Mouse (Mus musculus) spleen, postnatal 14 days (tissue): ENCODE data around the gene Wipf2.
"Not testable (repeated sequence)": the region's sequence is repeated elsewhere in the genome, so short reads cannot be mapped to it uniquely, and the experiment has no call there.

ENCODE experiments used
- DNase-seq, 2 experiments: peaks; one replicate each; pipeline ENCODE4 v3.0.0; 2021 to 2022; ENCODE audit warnings: low spot score in 2 of 2

Gene Wipf2

GRCm38 (mm10) chr11:98930773-98931512, 67.5 kb downstream of the Wipf2 start:
- DNase-seq = no peak

- no peak for DNase-seq
Measured at GRCm38 (mm10) chr11:98931513-98932292, 68.3 kb downstream of the Wipf2 start.

- no peak for DNase-seq
Measured at GRCm38 (mm10) chr11:98932293-98933091, 69.1 kb downstream of the Wipf2 start.

DNA sequence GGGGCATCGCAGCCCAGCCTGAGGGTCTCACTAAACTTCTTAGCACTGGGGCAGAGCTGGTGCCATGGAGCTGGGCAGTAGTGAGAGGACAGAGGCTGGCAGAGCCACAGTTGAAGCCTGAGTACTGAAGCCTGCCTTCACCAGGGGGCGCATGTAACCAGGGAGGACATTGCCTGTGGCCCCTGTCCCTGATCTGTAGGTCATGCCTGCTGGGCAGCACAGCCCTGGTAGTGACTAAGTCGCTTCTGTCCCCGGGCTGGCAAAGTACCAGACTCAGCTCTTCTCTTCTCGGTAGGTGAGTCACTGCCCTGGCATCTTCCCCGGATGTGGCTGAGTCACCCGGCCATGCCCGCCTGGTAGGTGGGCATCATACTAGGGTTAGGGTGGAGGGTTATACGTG, 69.7 kb downstream of the Wipf2 start:
- peak in 1 of 2 experiments; percentile 62 for DNase-seq

DNA sequence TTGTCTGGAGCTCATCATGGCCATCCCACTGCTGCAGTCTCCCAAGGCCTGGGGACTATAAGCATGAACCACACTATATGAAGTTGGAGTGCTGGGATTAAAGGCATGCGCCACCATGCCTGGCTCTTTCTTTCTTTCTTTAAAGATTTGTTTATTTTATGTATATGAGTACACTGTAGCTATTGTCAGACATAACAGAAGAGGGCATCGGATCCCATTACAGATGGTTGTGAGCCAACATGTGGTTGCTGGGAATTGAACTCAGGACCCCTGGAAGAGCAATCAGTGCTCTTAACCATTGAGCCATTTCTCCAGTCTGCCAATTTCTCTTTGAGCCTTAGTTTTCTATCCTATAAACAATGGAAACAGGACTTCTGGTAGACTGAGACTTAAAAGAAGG, 70.4 kb downstream of the Wipf2 start:
- DNase-seq = not testable (repeated sequence)

GRCm38 (mm10) chr11:98934367-98934766, 70.9 kb downstream of the Wipf2 start:
- no peak for DNase-seq

GRCm38 (mm10) chr11:98935123-98935522, 71.7 kb downstream of the Wipf2 start:
- DNase-seq = no peak

DNA sequence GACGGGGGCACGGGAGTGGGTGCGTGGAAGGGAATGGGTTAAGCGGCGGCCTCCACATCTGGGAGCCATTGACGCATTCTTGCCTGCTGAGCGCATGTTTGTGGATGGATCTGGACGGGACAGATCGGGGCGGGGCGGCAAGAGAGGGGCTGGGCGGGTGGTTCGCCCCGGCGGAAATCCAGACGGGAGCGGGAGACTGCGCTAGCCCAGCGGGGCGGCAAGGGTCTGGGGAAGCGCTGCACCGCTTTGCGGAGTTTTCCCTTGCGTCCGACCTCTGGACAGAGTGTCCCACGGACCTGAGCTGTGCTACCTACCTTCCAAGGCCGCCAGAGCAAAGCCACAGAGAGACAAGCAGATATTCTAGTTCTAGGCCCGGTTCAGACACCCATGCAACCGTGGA, 72.7 kb downstream of the Wipf2 start:
- no peak for DNase-seq

GRCm38 (mm10) chr11:98936606-98937409, 73.4 kb downstream of the Wipf2 start:
- no peak for DNase-seq

- peak; percentile 54 to 69 for DNase-seq
Measured at GRCm38 (mm10) chr11:98937410-98937913, 74.0 kb downstream of the Wipf2 start.

DNA sequence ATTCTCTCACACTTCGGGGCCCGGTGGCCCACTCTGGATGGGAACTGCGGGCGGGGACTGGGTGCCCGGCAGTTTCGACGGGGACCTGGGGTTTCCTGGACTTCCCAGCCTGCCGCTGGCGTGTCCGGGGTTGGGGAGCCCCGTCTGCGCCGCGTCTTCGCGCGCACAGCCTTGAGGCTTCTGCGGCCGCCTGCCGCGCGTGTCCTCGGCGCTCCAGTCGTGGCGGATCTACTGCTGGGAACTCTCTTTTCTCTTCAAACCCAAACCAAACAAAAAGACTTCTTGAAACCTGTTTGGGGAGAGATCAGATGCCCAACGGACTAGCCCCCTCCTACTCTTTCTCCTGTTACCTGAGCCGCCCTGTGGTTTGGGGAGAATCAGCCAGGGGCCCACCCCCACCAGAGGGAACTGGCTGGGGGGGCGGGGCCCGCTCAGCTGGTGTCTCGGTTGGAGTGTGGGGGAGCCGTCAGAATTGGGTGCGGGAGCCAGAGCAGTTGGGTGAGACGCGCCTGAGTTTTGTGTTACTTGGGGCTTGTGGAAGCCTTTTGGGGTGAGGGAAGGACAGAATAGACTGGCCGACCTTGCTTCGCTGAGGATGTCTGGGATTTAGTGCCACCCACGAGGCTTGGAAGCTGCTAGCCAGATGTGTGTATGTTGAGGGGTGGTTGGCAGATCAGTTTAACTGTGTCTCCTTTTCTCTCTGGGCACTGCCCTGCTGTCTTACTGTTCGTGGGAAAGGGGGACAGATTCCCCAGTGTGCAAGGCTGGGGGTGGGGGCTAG, 74.7 kb downstream of the Wipf2 start:
- no peak for DNase-seq

DNA sequence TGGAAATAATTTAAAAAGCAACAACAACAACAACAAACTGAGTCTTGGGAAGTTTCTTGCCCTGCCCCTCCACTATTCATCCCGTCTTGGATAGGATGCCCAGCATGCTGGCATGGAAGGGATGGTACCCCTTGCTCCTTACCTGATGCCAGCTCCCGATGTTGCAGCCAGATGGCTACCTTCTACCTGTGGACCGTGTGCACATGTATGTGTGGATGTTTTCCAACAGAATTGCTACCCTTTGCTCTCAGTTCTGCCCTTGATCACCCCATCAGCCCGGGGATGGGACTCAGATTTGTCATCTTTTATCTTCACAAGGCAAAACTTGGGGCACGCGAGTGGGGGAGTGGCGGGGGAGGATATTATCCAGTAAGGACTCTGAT, 75.3 kb downstream of the Wipf2 start:
- DNase-seq = no peak

GRCm38 (mm10) chr11:98939084-98939952, 75.9 kb downstream of the Wipf2 start:
- DNase-seq = no peak

GRCm38 (mm10) chr11:98939953-98940641, 76.7 kb downstream of the Wipf2 start:
- no peak for DNase-seq

GRCm38 (mm10) chr11:98940776-98941175, 77.3 kb downstream of the Wipf2 start:
- no peak for DNase-seq

DNA sequence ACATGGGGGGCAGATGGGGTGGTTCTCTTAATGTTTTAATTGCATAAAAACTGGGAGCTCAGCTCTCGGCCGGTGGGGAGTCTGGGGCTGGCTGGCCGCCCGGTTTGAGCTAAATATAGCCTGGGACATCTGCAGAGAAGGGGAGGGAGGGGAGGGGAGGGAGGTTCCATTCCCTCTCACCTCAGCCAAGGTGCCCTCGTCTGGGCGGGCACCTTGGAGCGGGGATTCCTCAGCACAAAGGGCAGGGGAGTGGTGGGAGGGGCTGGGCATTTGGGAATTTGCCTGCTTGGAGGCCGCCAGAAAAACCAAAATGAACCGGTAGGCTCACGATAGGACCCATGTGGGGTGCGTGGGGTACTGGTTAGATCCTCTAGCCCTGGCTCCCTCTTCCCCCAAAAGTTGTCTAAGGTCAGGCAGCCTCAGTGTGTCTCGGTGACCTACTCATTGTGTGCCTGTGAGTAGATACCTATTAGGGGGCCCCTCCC, 77.9 kb downstream of the Wipf2 start:
- DNase-seq = no peak

GRCm38 (mm10) chr11:98941826-98942550, 78.5 kb downstream of the Wipf2 start:
- peak; percentile 51 to 68 for DNase-seq

- no peak for DNase-seq
Measured at GRCm38 (mm10) chr11:98942555-98942922, 79.1 kb downstream of the Wipf2 start.
